Mouse (Mus musculus): Measurements from ENCODE around the gene Hoxa9. TPM values are rescaled to one million over a fixed set of nuclear protein-coding genes. Genes with fewer than 3 reads are reported as not detected.

Hoxa9 gene
- polyA plus RNA-seq, 1 experiment from 2014 or later = 77.4 TPM

DNA sequence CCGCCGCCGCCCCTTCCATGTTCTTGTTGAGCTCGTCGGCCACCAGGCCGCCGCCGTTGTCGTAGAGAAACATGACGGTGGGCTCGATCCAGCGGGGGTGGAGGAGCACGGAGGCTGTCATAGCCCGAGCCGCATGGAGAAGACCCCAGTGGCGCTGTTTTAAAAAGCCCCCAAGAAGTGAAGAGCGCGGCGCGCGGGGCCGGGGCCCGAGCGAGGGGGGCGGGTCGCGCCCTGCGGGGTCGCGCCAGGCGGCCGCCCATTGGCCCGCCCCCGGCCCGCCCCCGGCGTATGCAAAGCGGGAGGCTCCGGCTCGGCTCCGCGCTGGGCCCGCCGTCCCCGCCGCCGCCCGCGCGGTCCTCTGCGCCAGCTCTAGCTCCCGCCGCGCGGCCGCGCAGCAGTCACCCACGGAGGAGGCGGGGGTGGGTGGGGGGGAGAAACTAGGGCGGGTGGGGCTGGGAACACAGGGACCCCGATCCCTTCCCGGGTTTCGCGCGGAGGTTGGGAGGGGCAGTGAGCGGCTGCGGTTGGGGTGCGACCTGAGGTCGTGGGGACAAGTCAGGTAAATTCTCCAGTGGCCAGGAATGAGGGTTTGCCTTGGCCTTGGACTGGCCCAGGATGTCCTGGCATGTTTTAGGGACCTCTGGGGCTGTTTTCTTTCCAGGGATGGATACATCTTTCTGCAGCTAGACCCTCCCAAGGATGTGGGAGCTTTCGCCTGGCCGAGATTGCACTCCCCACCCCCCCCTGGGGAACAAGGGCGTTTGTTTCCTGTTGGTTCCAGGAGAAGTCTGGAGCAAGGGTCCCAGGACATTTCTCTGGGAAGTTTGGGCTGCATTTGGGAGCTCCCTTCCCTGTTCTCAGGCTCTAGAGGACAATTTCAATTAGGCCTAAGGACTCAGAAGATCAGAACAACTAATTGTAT is 30.0 kb upstream of the Hoxa9 start, which contains the start of gene Hoxa13:
Gene Hoxa13, minus strand, starts transcription at position 227 of the 922 bp plus-strand sequence.
- under 1% methylated on average over 44 of the region's 72 CpGs for WGBS
- Histone ChIP-seq H3K4me2 (peak within 1 kb of the TSS; percentile 96), H3K4me3 (replicated peaks) (peak within 1 kb of the TSS; percentile 99), H3K27ac (peak within 1 kb of the TSS; percentile 98), H3K27me3 (peaks cover 54% of the 10 kb centered on the region), H3K9ac (replicated peaks) (peak within 1 kb of the TSS; percentile 99), H3K36me3 (peaks cover 3% of the 10 kb centered on the region; the same call in 1 of the 2 replicates), H3K4me1 (replicated peaks) (peaks cover 21% of the 10 kb centered on the region), H3K9me3 (no peaks in the 10 kb centered on the region)
- peak; percentile 80 for ATAC-seq (ENCODE audit: insufficient number of reproducible peaks, insufficient read depth, low FRiP score, low TSS enrichment, low read depth)

DNA sequence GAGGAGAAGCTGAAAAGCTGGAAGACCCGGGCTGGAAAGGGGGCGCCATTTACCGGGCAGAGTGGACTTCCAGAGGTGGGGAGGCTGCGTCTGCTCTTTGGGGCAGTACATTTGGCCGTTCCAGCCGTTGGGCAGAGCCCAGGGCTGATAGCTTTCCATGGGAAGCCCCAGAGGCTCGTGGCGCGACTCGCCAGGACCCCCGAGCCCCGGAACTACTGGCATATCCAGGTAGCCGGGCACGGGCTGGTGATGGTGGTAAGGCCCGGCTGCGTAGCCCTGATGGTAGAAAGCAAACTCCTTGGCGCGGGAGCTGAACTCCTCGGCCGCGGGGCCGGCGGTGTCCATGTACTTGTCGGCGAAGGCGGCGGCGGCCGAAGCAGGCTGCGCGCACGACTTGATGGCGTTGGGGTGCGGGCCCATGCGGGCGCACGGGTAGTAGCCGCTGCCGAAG is 28.9 kb upstream of the Hoxa9 start:
- Histone ChIP-seq H3K9ac (replicated peaks) (peak overlapping the region; percentile 99), H3K36me3 (peaks cover 3% of the 10 kb centered on the region; the same call in 1 of the 2 replicates), H3K9me3 (no peaks in the 10 kb centered on the region), H3K27ac (peak overlapping the region; percentile 98), H3K4me1 (replicated peaks) (peaks cover 14% of the 10 kb centered on the region; the same call in 1 of the 2 replicates), H3K27me3 (peaks cover 53% of the 10 kb centered on the region), H3K4me2 (peak overlapping the region; percentile 96), H3K4me3 (replicated peaks) (peak overlapping the region; percentile 99)
- WGBS = under 1% methylated on average over 39 of the region's 39 CpGs
- no peak for ATAC-seq (ENCODE audit: insufficient number of reproducible peaks, insufficient read depth, low FRiP score, low TSS enrichment, low read depth)

DNA sequence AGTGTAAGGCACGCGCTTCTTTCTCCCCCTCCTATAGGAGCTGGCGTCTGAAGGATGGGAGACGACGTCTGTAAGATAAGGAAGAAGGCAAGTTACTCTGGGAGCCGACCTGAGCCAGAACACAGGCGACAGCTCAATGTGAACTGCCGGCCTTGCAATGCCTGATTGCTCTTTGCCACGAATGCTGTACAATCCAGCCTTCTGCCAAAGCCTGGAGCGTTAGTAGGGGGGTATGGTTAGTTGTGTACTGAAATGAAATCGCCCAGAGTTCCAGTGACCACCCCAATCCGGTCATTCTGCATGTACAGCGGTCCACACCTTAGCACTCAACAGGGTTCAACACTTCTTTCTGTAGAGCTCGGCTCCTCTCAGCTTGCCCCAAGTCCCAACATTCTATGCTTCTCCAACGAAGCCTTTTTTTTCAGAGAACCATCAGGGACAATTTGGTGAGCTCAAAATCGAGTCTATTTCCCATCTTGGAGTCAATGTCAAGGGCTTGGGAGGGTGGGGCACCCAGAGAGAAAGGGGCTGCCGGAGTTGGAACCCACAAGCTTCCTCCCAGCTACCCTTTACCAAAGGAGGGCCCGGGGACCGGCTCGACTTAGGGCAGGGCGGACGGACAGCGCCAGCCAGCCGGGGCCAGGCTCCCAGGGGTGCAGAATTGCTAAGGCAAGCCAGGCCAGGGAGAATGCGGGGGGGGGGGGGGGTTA is 28.3 kb upstream of the Hoxa9 start:
- Histone ChIP-seq H3K27me3 (peaks cover 47% of the 10 kb centered on the region), H3K4me1 (replicated peaks) (peaks cover 14% of the 10 kb centered on the region; the same call in 1 of the 2 replicates), H3K9ac (replicated peaks) (peak overlapping the region; percentile 99), H3K4me3 (replicated peaks) (peak overlapping the region; percentile 99), H3K36me3 (peaks cover 3% of the 10 kb centered on the region; the same call in 1 of the 2 replicates), H3K9me3 (no peaks in the 10 kb centered on the region), H3K27ac (peak overlapping the region; percentile 98), H3K4me2 (peak overlapping the region; percentile 96)
- no peak for ATAC-seq (ENCODE audit: insufficient number of reproducible peaks, insufficient read depth, low FRiP score, low TSS enrichment, low read depth)
- WGBS = under 1% methylated on average over 24 of the region's 25 CpGs

DNA sequence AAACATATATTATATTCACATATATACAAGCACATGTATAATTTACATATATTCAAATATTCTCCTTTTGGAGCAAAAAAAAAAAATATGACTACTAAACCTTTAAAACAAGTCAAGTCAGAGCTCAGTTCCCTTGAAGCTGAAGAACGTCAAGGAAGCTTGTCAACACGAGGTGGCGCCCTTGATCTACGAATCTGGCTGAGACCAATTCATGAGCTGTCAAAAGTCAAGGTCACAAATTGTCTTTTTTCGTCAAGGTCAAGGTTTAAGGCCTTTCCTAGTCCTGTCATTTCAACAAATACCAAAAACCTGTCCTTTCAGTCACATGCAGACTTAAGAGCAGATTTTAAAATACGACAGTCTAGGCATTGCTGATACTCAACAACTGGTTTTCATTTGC is 26.1 kb upstream of the Hoxa9 start:
- Histone ChIP-seq H3K27ac (peak overlapping the region; percentile 46; the same call in 1 of the 2 replicates), H3K4me1 (replicated peaks) (peaks cover 25% of the 10 kb centered on the region), H3K27me3 (peaks cover 36% of the 10 kb centered on the region), H3K4me3 (replicated peaks) (peak overlapping the region; percentile 99), H3K4me2 (peak overlapping the region; percentile 96), H3K9me3 (no peaks in the 10 kb centered on the region), H3K36me3 (peaks cover 17% of the 10 kb centered on the region; the same call in 1 of the 2 replicates), H3K9ac (replicated peaks) (peak overlapping the region; percentile 68)
- no peak for ATAC-seq (ENCODE audit: insufficient number of reproducible peaks, insufficient read depth, low FRiP score, low TSS enrichment, low read depth)
- WGBS = 0% methylated on average over 6 of the region's 6 CpGs

GRCm38 (mm10) chr6:52253511-52254500 is 22.9 kb upstream of the Hoxa9 start:
- under 1% methylated on average over 59 of the region's 59 CpGs for WGBS
- Histone ChIP-seq H3K4me1 (replicated peaks) (peaks cover 32% of the 10 kb centered on the region), H3K4me3 (replicated peaks) (peak overlapping the region; percentile 99), H3K4me2 (peak overlapping the region; percentile 96), H3K36me3 (peaks cover 36% of the 10 kb centered on the region), H3K9me3 (no peaks in the 10 kb centered on the region), H3K9ac (replicated peaks) (peak overlapping the region; percentile 100), H3K27ac (peak overlapping the region; percentile 98), H3K27me3 (peaks cover 34% of the 10 kb centered on the region)
- no peak for ATAC-seq (ENCODE audit: insufficient number of reproducible peaks, insufficient read depth, low FRiP score, low TSS enrichment, low read depth)

GRCm38 (mm10) chr6:52252775-52253376 is 22.0 kb upstream of the Hoxa9 start:
- Histone ChIP-seq H3K27me3 (peaks cover 37% of the 10 kb centered on the region), H3K36me3 (peaks cover 32% of the 10 kb centered on the region), H3K27ac (peak overlapping the region; percentile 98), H3K4me3 (replicated peaks) (peak overlapping the region; percentile 99), H3K9me3 (no peaks in the 10 kb centered on the region), H3K4me2 (peak overlapping the region; percentile 96), H3K9ac (replicated peaks) (peak overlapping the region; percentile 100), H3K4me1 (replicated peaks) (peaks cover 35% of the 10 kb centered on the region)
- ATAC-seq (ENCODE audit: insufficient number of reproducible peaks, insufficient read depth, low FRiP score, low TSS enrichment, low read depth) = no peak; the same call in 1 of the 2 replicates
- 2% methylated on average over 35 of the region's 35 CpGs for WGBS

DNA sequence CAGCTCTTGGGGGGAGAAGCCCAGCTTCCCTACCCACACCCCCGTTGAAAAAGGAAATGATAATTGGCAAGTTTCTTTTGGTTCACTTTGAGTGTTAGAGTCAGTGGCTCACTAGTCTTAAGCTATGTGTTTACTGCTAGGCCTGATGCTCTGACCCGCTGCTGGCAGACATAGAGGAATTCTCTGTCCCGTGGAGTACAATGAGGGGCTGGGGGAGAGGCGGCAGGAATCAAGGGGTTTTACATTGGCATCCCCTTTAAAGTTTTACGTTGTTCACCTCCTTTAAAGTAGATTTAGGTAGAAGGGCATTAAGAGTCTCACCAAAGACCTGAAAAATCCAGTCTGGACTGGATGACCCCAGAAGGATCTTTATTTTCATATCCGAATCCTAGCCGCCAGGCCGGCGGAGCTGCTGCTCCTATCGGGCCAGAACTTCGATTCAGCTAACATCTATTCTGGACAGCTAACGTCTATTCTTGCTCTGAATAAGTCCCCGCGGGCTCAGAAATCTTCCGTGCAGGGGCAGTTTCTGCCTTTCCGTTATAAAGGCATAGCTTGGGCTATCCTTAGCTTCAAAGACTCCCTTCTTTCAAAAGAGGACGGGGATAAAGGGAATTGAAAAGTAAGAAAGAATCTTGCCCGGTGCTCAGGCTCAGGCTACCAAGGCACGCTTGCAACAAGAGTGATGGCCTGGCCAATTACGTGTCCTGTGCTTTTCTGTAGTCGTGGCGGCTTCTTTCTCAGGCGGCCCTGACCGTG is 21.3 kb upstream of the Hoxa9 start:
- peak overlapping the region; percentile 99 for H3K4me3 ChIP-seq (replicated peaks)
- 3% methylated on average over 24 of the region's 24 CpGs for WGBS
- H3K4me2 ChIP-seq = peak overlapping the region; percentile 96
- H3K9me3 ChIP-seq = no peaks in the 10 kb centered on the region
- peaks cover 39% of the 10 kb centered on the region for H3K27me3 ChIP-seq
- ATAC-seq (ENCODE audit: insufficient number of reproducible peaks, insufficient read depth, low FRiP score, low TSS enrichment, low read depth) = no peak
- H3K9ac ChIP-seq (replicated peaks) = peak overlapping the region; percentile 100
- peak overlapping the region; percentile 98 for H3K27ac ChIP-seq
- peaks cover 35% of the 10 kb centered on the region for H3K4me1 ChIP-seq (replicated peaks)
- H3K36me3 ChIP-seq = peaks cover 32% of the 10 kb centered on the region

DNA sequence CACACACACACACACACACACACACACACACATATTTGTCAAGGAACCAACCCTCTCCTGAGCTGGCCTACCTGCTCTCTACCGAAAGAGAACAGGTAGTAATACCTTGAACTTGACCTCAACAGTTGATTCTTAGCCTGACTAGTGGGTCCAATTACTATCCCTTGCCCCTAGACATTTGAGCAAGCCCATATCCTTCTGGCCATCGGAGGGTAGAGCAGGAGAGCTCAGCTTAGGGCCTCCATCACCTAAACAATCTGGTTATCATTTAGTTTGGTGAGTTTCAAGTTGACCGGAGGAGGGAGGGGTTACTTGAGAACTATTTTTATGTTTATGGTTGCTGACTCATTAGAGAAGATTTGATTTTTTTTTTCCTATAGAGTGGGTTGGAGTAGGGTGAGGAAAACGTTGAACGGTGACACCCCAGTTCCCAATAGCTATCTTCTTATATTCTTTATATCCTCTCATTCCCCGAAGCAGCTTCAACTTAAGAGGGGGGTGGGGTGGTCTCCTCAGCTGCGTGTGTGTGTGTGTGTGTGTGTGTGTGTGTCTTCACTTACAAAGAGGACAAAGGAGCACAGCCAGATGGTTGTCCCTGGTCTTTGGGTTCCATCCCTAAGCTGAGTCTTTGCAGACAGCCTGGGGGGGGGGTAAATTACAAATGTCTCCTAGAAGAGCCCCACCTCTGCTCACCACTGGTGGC is 20.4 kb upstream of the Hoxa9 start:
- ATAC-seq (ENCODE audit: insufficient number of reproducible peaks, insufficient read depth, low FRiP score, low TSS enrichment, low read depth) = no peak
- H3K9me3 ChIP-seq = no peaks in the 10 kb centered on the region
- H3K27me3 ChIP-seq = peaks cover 36% of the 10 kb centered on the region
- H3K4me1 ChIP-seq (replicated peaks) = peaks cover 35% of the 10 kb centered on the region
- peak overlapping the region; percentile 98 for H3K27ac ChIP-seq
- 5% methylated on average over 7 of the region's 7 CpGs for WGBS
- H3K4me3 ChIP-seq (replicated peaks) = peak overlapping the region; percentile 99
- peaks cover 32% of the 10 kb centered on the region for H3K36me3 ChIP-seq
- H3K9ac ChIP-seq (replicated peaks) = peak overlapping the region; percentile 100
- peak overlapping the region; percentile 96 for H3K4me2 ChIP-seq

DNA sequence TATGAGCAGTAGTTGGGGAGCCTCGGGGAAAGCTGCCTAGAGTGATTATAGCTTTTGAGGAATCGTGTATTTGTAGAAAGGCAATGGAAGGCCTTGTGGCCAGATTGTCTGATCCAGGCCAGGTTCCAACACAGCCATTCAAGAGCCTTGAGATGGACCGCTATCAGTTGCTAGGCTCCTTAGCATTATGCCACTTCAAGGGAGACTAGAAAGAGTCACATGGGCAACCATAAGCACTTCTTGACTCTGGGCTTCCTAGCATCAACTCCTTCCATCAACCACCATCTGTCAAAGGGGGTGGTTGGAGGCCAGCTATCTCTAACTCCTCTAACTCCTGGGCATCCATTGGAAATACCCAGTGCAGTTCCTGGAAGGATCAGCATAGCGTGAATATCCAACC is 18.9 kb upstream of the Hoxa9 start:
- Histone ChIP-seq H3K4me3 (replicated peaks) (peak overlapping the region; percentile 99), H3K27me3 (peaks cover 35% of the 10 kb centered on the region), H3K4me1 (replicated peaks) (peaks cover 35% of the 10 kb centered on the region), H3K9me3 (no peaks in the 10 kb centered on the region), H3K9ac (replicated peaks) (peak overlapping the region; percentile 100), H3K4me2 (peak overlapping the region; percentile 96), H3K27ac (peak overlapping the region; percentile 98), H3K36me3 (peaks cover 32% of the 10 kb centered on the region)
- no peak for ATAC-seq (ENCODE audit: insufficient number of reproducible peaks, insufficient read depth, low FRiP score, low TSS enrichment, low read depth)
- 12% methylated on average over 4 of the region's 4 CpGs for WGBS

Data from limb, embryonic 12.5 days (tissue).